Mouse (Mus musculus) CH12F3 (cell line): ENCODE measurements around the gene Csdc2.
"Not testable (repeated sequence)": the region's sequence is repeated elsewhere in the genome, so short reads cannot be mapped to it uniquely, and the experiment has no call there.

Source experiments
- in situ Hi-C: fragments of 300-500 bp; cut with MboI; formaldehyde crosslinking; loops from 2 replicates; pipeline ENCODE4 v1.14.3; 2020; ENCODE audit warnings: low sequenced_read_pairs

Gene Csdc2

DNA sequence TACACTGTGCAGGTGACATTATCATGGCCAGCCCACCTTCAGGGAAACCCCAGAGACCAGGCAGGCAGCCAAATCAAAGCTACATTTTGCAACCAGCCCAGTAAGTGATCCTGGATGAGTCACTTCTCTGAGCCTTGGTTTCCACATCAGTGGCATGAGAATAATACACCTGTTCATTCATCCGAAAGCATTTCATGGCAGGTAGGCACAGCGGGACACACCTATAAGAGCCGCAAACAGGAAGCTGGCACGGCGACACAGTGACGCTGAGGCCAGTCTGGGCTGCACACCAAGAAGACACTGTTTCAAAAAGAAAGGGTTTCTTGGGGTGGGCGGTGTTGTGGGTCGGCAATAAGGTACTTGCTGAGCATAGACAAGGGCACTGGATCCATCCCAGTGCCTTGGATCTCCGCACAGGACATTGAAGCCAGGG lies 17.6 kb downstream of the Csdc2 start:
- in situ Hi-C loops: no loop called here

DNA sequence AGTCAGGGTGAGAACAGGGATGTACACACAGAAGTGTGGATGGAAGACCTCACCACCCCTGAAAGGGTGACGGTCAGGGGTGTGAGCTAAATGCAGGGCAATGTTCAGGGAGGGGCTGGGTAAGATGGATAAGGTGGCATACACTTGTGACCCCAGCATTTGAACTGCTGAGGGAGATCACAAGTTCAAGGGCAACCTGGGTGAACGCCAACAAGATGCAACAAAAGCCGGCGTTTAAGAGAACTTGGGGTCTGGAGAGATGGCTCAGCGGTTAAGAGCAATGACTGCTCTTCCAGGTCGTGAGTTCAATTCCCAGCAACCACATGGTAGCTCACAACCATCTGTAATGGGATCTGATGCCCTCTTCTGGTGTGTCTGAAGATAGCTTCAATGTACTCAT lies 18.2 kb downstream of the Csdc2 start:
- in situ Hi-C loops: no loop called here

DNA sequence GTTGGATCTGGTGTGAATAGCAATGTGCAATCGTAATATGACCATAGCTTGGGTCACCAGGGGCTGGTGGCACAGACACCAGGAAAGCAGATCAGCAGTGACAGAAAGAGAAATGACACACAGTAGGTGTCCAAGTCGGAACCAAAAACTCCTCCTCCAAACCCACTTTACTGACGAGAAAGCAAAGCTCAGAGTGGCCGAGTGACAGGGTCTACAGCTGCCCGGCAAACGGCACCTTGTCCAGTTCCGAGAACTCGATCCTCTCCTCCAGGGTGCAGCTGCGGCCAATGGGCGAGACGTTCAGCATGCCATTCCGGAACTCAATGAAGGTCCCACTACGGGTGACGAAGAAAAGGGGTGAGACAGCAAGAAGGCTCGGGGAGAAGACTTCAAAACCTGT lies 18.9 kb downstream of the Csdc2 start:
- in situ Hi-C loops: no loop called here

DNA sequence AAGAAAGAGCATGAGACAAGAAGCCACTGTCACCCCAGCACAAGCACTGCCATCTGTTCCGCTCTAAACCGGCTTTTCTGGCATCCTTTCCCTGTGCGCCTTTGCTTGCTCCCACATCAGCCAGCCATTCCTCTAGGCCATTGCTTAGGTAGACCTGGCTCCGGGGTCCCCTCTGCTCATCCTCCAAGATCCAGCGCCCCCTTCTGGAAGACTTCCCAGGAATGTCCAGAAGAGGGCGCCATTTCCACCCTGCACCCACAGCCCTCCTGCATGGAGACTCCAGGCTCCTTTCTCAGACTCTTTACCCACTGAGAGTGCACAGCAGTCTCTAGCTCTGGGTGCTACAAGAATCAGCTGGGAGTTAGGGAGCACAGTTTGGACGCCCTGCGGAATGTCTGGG lies 19.9 kb downstream of the Csdc2 start:
- in situ Hi-C loops: no loop called here

DNA sequence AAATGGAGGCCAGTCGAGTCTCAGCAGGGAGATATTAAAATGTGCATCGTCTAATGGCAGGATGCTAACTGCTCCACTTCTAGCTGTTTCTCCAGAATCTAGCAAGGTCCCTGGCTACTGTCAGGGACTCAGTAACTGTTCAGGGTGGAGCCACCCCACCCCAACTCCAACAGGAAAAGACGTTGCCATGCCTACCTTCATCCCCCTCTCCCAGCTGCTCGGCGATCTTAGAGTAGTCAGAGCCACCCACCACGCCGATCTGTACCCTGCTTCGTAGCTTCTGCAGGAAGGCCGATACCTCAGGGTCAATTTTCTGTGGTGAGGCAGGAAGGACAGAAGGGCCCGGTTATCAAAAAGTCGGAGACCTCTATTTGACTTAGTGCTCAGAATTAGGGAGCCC lies 21.0 kb downstream of the Csdc2 start:
- in situ Hi-C loops: no loop called here

DNA sequence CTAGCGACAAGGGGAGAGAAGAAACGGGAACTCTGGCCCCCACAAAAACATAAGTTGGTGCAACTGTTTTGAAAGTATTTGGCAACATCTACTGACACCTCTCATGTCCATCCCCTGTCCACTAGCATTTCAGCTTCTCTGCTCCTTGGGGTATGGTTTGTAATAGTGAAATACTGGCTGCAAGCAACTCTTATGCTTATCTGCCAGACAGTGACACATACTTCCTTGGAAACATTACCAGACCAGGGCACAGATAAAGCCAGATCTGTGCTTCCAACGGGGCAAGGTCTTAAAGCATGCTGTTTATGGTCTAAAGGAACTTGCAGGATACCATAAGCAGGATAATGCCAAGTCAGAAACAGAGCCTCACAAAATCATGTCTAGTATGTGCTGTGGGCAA lies 22.3 kb downstream of the Csdc2 start:
- in situ Hi-C loops: no loop called here

DNA sequence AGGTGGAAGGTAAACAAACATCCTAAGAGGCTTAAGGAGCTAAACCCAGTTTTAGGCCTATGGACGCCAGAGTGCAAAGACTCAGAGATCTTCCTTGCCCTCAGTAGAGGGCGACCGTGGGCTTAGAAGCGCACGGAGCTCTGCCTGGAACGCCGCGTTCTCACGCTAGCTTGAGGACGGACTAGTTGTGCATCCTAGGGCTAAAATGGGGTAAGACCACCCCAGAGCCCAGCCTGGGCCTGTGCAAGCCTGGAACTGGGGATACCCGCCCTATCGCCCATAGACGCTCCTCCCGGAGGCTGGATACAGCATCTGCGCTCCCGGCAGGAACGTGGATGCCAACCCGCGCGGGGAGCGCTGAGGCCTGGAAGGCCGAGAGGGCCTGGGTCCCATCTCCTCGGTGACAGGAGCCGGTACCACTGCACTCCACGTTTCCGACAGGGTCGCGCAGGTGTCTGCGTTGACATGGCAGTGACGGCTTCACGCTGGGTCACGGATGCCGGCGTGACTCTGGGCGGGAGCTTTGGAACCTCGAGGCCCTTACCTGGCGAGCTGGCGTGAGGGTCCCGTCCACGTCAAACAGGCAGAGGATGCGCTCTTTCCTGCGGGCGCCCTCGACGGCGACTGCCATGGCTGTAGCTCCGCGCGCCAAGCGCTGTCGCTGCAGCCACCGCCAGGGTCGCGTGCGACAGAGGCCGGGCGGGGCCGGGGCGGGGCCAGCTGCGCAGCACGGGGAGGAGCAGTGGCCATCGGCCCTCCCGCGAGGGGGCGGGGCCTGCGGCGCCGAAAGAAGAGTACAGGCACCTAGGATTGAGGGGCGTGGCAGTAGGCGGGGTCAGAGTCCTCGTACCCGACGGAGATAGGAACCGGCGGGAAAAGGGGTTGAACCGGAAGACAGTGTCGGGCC lies 23.9 kb downstream of the Csdc2 start, which contains the start of gene Pmm1:
Gene Pmm1 (minus strand): TSS at position 760 of the 907 bp plus-strand sequence.
- in situ Hi-C loops: no loop called here

DNA sequence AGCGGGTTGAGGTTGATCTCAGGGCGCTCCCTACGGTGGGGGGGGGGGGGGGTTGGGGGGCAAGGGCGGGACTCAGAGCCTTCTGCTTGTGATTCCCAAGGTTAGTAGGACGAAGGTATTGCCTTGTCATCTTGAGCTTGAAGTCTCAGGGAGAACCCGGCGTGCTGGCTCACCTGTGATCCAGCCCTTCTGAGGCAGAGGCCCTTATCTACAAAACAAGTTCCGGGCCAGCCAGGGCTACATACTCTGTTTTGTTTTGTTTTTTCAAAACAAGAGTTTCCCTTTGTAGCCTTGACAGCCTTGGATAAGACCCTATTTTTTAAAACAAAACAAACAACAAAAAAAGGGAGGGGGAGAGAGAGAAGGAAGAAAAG lies 24.5 kb downstream of the Csdc2 start:
- in situ Hi-C loops: no loop called here

DNA sequence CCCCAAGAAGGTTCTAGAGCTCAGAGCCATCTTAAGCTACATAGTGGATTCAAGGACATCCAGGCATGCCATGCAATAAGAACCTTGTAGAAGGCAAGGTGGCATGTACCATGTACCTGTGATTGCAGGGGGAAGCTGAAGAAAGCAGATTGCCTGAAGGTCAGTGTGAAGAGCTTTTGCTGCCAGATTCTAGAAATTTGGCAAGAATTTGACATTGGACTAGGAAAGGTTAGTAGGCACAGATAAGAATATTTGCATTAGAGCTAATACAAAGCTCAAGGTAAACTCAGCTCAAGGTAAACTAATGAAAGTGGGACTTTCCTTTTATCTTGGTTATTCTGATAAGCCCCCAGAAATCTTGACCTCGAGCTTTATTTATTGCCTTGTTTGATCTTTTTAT lies 27.7 kb downstream of the Csdc2 start:
- in situ Hi-C loops: no loop called here

DNA sequence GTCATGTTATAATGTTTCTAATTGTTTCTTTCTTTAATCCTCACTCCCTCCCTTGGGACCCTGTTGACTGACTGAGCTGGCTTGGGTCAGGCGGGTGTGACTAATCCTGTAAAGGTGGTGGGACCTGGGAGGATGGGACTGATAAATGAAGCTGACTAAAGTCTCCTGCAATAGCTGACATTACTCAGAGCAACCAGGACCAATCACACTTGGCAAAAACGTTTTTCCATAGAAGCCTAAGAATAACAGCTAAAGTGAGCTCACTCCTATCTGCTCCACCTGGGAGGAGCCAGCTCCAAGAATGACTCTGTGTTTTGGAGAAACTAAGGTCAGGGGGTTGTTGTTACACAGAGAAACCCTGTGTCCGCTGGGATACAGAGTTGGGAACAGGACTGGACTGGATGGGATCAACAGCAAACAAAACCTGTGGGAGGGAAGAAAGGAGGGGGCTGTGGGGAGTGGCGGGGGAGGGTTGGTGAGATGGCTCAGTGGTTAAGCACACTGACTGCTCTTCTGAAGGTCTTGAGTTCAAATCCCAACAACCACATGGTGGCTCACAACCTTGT lies 28.5 kb downstream of the Csdc2 start:
- in situ Hi-C loops: no loop called here

DNA sequence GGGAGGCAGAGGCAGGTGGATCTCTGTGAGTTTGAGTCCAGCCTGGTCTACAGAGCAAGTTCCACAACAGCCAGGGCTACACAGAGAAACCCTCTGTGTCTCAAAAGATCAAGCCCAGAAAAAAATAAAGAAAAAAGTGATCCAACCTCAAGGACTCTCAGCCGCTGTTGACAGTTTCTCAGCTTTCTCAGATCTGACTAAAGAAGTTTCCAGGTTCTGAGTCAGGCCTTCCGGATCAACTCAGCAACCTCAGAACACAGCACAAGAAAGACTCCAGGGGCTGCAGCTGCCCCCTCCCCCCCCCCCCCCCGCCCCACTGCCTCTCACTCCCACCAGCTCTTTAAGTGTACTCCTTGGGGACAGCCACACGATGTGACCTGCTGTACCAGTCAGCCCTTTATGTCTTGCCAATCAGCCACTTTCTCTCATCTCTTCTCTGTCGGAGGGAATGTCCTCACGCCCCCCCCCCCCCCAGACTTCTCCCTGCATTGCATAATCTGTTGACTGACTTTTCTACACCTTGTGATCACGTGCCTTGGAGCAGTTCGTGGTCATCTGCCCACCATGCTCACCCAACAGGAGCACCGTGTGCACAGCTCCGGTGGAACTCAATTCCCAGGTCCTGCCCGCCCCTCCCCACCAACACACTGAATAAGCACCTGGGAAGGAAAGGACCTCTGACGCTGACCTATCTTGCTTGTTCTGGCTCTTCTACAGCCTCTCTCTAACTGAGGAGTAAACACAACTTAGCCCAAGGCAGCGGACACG lies 29.7 kb downstream of the Csdc2 start:
- in situ Hi-C loops: no loop called here

DNA sequence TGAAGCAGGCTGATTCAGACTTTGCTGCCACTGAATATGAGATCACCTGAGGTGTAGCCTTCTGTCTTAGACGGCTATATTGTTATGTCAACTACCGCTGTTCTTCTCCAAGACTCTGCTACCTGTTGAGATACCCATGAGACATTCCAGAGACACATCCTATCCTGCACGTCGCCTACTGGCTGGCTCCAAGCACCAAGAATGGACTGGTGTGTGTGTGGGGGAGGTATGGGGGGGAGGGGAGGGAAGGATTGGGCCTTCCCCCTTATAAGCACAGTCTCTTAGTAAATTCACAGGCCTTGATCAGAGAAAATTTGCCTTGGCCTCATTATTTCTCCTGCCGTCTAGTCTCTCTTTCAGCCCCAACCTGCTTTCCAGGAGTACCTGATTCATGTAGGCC lies 31.3 kb downstream of the Csdc2 start:
- in situ Hi-C loops: no loop called here

DNA sequence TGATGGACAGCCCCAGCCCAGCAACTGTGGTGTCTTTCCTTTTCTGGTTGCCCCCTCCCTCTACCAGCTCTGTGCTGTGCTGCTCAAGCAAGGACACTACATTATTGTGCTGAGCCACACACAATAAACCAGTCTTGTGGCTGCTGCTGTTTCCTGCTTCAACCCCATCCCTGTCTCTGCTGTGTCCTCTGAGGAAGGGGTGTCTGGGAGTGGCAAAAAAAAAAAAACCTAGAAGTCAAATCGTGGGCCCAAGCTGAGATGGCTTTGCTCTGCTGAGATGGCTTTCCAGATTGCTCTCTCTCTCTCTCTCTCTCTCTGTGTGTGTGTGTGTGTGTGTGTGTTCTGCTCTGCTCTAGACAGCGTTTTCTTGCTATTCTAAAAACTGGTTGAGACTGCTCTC lies 31.9 kb downstream of the Csdc2 start:
- in situ Hi-C loops: no loop called here

DNA sequence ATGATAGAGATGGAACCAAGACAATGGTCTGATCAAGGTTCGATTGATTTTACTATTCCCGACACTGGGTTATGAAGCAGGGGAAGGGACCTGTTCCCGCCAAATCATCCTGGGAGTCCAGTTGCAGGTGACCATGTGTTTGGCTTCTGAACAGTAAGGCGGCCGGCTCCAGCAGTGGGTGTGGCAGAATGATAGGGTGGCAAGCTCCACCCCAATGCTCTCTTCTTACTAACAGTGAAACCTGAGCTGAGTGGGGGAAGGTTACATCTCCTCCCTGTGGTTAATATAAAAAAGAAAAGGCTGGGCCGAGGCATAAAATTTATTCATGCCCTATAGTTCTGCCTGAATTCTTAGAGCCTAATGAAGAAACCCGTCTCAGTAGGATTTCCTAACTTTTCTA lies 32.6 kb downstream of the Csdc2 start:
- in situ Hi-C loops: no loop called here

DNA sequence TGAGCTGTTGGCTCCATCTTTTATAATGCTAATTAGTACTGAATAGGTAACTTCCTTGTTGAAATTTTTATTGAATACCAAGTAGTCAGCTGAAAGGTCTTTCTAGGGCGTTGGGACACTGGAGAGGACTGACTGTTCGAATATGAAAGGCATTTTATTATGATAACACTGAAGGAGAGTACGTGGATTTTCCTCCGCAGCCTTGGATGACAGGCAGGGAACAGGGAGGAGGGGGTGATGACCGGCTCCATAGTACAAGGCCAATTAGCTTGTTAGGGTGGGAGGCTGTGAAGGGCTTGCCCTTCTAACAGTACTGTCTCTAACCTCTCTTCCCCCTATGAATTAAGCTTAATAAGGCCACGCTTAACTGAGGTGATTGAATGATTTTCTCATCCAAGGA lies 33.1 kb downstream of the Csdc2 start:
- in situ Hi-C loops: not testable (repeated sequence)

DNA sequence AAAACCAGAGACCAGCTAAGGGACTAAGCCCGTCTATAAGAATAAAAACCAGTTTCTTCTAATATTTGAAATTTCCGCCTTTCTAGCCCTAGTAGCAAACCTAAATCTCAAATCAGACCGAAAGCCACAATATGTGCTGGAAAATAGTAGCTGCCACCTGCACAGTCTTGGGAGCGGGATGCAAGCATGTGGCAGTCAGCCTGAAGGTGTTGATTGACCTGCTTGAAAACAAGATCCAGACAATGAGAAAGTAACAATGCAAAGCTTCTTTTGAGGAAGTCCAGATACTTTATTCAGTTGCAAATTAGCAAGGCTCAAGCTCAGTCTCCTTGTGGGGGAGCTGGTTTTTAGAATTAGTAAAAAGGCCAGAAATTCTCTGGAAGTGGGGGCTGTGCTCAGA lies 33.9 kb downstream of the Csdc2 start:
- in situ Hi-C loops: not testable (repeated sequence)

DNA sequence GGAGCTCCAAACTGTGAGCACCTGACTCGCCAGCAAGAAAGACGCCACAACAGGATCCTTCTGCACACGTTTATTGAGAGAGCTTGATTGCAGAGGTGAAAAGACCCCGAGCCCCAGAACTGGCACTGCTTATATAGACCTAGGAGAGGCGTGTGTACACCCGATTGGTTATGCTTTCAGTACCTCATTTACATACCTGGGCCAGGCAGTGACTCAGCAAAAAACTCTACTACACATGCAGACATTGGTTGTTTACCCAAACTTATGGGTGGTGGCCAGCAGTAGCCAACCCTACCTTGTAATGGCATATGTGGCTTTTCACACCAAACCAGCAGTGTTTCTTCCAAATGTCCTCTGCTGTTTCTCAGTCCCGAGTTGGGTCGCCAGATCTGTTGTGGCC lies 38.6 kb downstream of the Csdc2 start:
- in situ Hi-C loops: not testable (repeated sequence)

DNA sequence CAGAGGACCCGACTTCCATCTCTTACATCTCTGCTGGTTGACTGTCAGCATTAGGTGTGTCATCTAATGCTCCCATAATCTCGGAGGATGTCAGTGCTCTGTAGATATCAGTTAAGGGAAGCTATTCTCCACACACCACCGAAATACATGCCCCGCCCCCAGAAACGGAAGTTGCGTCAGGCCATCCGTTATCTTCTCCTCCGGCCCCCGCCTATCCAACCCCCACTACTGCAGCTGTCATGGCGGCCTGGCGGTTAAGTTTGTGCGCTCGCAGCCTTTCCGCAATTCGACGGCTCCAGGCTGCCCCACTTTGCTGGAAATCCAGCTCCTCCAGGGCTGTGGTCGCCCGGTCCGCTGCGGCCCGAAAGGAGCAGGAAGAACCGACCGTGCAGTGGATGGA lies 43.8 kb downstream of the Csdc2 start, which contains the start of gene 1700029P11Rik:
Gene 1700029P11Rik (plus strand): TSS at position 220 of the 400 bp plus-strand sequence.
- in situ Hi-C loops: no loop called here

DNA sequence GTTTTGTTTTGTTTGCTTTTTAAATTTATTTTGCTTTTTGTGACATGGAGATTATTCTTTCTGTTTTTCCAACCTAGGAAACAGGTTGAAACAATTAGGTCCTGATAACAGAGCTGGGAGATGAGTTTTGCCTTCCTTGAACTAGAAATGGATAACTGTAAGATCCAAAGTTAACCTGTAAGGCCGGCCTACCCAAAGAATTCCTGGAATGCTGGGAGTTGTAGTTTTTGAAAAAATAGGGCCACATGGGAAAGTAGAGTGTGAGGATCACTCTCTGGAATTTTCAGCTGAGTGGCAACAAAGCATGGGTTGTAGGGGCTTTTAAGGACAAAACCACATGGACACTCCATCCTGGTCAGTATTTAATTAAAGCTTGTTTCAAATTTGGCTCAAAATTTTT lies 45.6 kb downstream of the Csdc2 start:
- in situ Hi-C loops: no loop called here

DNA sequence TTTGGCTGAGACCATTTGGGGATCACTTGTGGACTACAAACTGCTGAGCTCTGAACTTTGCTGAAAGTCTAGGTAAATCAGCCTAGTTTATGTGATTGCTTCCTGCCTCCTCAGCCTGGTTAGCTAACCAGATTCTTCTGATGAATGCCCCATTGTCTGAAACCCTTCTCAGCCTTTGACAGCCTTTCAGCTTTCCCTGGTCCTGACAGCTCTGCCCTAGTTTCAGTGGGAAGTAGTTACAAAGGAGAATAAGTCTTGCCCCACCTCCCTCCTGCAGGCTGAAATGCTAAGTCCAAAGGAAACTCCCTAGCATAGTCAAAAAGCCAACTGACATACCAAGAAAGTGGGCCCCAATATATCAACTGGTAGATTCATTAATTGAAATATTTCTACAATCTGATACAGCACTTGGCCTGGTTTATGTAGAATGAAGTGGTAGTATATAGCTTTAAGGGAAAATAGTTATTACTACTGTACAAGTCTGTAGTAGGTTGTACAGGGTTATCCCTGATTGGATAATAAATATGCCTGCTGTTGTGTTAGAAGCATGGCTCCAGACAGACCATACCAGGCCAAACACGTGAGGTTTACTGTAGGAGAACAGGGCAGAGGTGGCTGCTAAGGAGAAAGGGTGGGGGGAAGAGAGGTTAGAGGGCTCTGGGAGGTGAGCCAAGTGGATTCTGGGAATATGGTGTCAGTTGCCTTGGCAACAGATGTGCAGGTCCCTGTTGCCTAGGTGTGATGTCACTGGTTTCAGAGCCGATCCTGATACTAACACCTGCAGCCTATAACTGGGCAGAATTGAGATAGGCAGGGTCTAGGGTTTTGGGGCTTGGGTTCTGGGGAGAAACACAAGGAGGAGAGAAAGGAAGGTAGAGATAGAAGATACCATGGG lies 49.0 kb downstream of the Csdc2 start:
- in situ Hi-C loops: no loop called here

DNA sequence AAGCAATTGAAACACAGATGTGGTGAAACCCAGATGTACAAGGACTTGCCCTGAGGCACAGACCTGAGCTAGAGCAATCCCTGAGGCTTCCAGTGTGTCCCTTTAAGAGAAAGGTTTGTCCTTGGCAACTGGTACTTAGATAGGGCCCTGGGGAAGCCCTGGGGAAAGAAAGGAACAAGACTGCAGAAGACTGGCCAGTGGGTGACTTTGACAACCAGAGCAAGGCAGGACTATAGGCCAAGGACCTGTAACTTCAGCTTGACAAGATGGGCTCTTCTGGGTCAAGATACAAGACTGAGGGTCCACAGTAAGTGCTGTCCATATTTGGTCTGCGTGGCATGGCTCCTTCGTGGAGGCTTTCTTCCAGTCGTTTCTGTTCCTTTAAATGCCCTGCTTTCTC lies 51.1 kb downstream of the Csdc2 start, which contains the start of gene Xrcc6:
Gene Xrcc6 (plus strand): TSS at position 190 of the 400 bp plus-strand sequence.
- in situ Hi-C loops: no loop called here
